Mouse (Mus musculus) liver, postnatal 0 days (tissue): Measurements from ENCODE around the gene Tnfaip8l1.

Experiments used
- CTCF ChIP-seq: sonication (generic); IDR thresholded peaks from 2 replicates; pipeline ENCODE4 v1.5.1; 2016; ENCODE audit warnings: antibody characterized with exemption, low read depth
- EP300 ChIP-seq: IDR thresholded peaks from 2 replicates; pipeline ENCODE4 v1.6.1; 2016; ENCODE audit warnings: antibody characterized with exemption, low read depth, mild to moderate bottlenecking

DNA sequence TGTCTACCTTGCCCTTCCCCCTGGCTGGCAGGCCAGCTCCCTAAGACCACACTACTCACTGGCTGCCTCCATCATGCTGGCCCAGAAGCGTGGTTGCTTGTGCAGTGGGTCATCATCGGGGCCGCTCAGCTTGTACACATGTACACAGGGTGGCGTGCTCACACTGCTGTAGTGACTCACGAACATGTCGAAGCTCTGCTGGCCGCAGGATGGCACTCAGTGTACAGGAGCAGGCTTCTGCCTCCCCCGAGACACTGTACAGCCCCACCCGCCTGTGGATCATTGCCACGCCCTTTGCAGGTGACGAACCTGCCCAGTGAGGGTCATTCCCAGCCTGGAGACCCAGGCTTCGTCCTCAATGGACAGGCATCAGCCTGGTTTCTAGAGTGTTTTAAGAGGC lies 32.1 kb downstream of the Tnfaip8l1 start:
- no peak for TF ChIP-seq CTCF
- TF ChIP-seq EP300 = no peak
